Mouse (Mus musculus) 3134 (cell line): ENCODE measurements around the gene Tgtp2.
"Not testable (repeated sequence)": the region's sequence is repeated elsewhere in the genome, so short reads cannot be mapped to it uniquely, and the experiment has no call there.

Experiments
- DNase-seq: peaks from one replicate; pipeline ENCODE4 v3.0.0-alpha.2; 2011; ENCODE audit warnings: low spot score; ENCODE audit not compliant: insufficient read length; ENCODE audit errors: extremely low read depth

Tgtp2 gene

DNA sequence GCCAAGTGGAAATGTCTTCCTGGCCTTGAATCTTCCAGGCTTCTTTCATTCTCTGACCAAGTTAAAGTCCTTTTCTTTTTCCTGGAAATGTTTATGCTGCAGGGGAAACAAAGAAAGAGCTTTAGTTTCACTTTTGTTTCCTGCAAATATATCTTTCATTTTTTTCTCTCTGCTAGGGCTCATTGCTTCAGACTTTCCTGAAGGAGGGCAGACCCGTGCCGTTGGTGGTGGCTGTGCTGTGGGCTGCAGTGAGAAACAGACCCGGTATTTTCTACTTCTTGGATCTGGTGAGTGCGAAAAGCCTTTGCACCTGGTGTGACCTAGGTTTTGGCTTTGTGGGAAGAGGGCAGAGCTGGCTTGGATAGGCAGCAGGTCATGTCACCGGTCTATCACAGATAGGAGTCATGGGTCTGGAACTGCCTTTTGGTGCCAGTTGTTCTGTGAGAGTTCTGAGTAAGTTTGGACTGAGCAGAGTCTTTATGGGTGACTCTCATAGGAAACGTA lies 22.9 kb upstream of the Tgtp2 start:
- DNase-seq = no peak

DNA sequence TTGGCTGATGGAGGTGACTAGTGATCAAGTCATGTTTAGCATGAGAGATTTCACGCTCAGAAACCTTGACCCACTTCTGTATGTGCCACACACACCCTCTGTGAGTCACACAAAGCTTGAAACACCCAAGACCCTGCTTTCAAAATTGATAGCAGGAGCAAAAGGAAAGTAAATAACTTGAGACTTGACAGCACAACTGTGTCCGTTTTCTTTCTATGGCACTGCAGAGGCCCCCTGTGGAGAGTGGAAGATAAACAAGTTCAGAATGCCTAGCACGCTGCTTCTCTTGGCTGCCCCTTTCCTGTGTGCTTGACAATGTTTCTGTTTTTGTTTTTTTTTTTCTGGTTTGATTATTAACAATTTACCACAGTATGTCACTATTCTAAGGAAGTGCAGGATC lies 20.9 kb upstream of the Tgtp2 start:
- no peak for DNase-seq

DNA sequence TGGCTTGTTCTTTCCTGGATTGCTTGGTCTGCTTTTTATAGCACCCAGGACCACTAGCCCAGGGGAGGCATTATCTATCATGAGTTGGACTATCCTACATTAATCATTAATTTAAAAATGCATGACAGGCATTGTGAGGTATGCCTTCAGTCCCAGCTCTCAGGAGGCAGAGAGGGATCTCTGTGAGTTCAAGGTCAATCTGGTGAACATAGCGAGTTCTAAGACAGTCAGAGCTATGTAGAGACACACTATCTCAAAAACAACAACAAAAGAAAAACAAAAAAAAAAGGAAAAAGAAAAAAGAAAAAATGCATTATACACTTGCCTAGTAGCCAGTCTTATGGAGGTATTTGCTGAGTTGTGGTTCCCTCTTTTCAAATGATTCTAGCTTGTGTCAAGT lies 20.4 kb upstream of the Tgtp2 start:
- DNase-seq = no peak

DNA sequence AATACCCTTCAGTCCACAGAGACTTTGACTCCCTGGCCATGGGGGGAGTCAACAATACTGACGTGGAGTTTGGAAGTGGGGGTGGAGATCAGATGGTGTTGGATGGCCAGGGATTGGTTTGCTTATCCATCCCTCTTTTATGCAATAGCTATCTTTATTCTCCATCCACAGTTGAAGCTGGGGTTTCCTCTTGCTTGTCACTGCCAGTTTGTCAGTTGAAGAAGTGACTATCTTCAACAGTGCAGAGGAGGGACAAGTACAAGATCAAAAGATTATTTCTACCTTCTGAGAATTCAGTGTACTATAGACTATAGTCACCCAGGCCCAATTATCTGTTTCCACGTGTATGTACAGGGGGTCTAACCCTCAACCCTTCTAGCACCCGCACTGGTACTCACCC lies 19.8 kb upstream of the Tgtp2 start:
- DNase-seq = no peak

DNA sequence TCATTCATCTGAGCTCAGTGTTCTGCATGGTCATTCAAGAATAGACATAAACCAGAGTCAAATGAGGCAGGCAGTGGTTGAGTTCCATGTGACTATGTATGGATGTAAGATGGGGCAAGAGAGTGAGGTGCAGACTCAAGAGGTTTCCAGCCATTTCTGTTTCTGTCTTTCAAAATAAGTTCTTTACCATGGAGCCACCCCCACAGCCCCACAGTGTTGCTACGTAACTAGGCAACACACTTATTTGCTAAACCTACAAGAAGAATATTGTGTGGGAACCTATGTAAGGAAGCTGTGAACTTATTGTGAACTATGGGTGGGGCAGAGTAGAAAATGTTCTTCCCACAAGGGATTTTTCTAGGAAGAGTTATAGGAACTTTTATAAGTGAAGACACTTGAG lies 19.1 kb upstream of the Tgtp2 start:
- no peak for DNase-seq

DNA sequence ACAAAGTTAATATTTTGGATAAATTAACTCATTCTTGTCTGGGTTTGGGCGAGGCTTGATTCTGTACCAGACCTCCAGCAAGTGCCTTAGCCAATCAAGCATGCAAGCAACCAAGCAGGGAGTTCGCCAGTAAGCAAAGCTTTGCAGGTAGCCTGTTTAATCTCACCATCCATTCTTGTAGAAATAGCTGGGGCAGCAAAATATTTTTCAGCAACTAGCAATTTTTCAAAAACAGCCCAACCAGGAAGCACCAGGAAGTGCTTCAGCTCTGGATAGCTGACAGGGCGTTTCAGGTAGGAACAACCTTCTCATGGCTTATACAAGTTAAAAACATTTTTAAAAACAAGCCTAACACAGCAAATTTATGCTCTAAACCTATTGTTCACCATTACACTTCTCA lies 17.9 kb upstream of the Tgtp2 start:
- DNase-seq = no peak

DNA sequence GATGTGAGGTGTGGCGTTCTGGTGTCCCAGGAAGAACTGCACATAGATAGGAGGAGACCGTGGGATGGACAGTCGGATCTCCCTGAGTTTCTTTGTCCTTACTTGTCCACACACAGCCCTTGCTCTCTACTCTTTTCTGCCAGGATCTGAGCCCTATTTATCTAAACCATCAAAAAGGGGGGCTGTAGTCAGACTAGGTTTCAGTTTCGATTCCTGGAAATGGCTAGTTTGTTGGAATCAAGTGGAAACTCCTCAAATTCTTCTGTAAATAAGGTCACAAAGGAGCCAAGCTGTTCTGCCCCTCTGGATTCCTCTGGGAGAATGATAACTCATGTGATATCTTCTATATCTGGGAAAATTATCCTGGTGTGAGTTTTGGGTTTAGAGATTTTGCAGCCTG lies 17.4 kb upstream of the Tgtp2 start:
- DNase-seq = no peak

DNA sequence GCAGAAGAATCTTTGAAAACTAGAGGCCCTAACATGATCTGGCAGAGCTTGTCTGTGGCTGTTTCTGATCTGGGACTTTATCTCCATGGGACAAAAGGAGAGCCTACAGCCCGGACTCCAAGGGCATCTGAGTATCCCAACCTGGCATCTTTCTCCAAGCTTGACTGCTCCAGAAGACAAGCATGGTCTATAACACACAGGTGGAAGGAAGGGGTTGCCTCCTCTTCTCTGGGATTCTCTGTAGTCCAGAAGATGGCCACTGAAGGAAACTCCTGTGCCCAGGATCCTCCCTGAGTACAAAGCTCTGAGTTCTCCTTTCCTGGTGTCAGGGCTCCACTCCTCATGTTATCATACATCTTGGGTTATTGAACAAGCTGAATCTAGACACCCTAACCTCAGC lies 16.6 kb upstream of the Tgtp2 start:
- DNase-seq = no peak

DNA sequence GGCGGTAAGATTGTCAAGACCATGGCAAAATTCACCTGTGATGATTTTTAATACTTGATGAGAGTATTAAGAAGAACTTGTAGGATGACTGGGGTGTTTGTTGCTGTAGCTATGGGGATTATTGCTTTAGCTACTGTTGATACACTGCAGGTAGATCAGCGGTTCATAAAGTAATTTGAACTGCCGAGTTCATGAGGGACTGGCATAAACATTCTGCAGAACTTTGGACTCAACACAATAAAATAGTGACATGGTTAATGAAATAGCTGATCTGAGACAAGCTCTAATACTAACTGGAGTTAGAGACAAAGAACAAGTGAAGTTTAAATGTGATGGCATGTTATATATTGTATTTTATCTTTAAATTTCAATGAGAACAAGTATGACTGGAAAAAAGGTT lies 14.7 kb upstream of the Tgtp2 start:
- DNase-seq = no peak

DNA sequence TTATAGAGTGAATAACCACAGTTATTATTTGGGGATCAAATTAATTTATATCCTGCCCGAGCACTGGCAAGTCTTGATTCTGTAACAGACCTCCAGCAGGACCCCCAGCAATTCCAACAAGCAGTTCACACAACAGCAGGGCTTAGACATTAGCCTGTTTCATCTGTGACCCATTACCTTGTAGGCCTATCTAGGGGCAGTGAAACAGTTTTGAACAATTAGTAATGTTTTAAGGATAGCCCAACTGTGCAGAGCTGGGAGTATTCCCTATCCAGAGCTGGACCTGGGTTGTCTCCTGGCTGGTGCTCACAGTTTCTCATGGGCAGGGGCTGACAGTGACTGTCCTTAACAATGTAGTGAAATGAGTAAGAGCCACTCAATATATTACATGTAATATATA lies 13.0 kb upstream of the Tgtp2 start:
- no peak for DNase-seq

DNA sequence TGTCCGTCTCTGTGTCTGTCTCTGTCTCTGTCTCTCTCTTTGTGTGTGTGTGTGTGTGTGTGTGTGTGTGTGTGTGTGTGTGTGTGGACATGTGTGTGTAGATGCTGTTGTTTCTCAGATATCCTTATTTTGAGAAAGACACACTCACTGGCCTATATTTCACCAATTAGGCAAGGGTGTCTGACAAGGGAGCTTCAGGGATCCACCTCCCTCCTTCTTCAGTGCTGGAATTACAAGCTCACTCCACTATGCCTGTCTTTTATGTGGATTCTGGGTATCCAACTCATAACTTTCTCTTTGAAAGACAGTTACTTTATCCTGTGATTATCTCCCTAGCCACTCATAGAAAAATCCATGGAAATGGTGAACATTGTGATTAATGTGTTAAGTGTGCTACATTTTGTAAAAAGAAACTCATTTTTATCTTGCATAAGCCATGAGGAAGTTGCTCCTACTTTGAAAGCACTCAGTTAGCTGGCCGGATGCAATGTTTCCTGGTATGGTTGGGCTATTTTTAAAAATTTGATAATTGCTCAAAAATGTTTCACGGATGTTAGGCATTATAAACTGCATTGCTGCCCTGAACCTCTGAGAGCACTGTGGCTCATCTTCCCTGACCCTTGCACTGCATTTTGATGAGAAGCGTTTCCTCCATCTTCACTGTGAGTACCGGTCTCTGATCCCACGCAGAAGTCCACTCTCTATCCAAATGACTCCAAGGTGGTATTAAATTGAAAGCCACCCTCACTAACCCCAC lies 12.2 kb upstream of the Tgtp2 start, which contains the start of gene Ifi47:
Ifi47 (plus strand) TSS at position 587 of the 757 bp plus-strand sequence.
- DNase-seq = not testable (repeated sequence)

DNA sequence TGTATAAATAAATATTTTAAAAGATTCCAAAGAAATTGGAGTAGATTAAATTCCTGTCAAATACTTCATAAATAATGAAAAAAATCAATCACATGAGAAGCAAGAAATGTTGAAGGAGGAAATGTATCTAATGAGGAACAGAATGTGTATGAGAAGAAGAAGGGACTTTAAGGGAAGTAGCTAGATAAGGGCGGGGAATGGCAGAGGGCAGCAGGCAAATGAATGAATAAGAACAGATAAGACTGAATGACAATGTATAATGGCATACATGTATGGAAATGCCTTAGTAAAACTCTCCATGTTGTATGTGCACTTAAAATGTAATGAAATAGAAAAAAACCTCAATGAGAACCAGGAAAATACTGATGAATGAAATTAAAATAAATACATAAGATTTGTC lies 4.4 kb upstream of the Tgtp2 start:
- DNase-seq = no peak

DNA sequence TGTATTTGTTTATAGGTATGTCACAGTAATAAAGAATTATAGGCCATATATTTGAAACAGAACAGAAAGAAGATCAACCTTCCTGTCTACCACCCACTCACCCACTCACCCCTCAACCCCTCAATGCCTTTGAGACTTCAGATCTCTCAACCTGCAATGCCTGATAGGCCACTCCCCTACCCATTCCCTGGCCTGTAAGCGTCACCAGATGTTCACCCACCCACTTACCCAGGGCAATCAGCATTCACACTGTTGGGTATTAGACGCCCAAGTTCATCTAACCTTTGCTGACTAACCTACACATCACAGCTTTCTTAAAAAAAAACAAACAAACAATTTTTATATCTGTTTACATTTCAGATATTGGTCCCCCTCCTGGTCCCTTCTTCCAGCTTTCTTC lies 2.1 kb downstream of the Tgtp2 start:
- not testable (repeated sequence) for DNase-seq

DNA sequence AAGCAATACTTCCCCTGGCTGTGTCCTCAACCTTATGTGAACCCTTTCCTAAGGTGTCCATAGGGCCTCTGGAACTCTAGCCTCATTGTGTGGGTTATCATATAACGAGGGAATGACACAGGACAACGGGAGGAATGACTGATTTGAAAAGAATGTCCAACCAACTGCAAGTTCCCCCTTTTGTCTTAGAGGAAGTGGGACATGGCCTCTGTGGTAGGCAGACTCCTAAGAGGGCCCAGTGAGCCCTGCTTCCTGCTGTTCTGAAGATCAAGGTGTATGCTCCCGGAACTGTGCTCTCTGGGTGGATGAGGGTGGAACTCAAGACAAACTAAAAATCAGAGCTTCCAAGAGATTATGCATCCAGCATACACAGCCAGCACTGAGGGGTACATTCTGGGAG lies 3.9 kb downstream of the Tgtp2 start:
- not testable (repeated sequence) for DNase-seq

DNA sequence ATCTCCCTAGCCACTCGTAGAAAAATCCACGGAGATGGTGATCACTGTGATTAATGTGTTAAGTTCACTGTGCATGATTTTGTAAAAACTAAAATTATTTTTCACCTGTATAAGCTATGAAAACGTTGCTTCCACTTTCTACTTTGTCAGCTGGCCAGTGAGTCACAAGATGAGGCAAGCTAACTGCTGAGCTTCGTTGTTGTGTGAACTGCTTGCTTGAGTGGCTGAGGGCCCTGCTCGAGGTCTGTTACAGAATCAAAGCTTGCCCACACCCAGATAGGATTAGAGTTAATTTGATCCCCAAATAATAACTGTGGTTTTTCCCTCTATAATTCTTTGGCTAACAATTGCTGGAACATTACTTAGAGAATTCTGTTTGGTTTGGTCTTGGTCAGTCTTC lies 12.1 kb downstream of the Tgtp2 start:
- not testable (repeated sequence) for DNase-seq

DNA sequence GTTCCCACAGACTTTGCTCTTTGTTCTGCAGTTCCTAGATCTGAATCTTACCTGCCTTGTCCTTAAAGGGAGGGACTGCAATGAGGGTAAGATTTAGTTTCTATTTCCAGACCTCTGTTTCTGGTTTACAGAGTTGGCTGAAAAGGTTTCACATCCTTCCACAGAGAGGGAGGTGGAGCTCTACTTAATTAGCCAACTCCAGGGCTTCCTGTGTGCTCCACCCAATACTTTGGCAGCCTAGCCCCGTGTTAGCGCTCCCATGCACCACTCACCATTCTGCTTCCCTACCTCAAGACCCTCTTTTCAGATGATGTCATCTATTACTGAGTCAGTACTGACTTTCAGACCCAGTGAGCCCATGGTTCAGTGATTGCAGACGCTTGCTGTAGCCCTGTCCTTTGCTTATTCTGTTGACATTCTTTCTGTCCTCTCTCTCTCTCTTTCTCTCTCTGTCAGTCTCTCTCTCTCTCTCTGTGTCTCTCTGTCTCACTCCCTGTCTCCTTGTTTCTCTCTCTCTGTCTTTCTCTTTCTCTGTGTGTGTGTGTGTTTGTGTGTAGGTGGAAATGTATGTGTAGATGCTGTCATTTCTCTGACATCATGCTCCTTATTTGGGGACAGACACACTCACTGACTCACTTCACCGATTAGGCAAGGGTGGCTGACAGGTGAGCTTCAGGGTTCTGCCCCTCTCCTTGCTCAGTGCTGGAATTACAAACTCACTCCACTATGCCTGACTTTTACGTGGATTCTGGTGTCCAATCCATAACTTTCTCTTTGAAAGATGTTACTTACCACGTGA lies 12.7 kb downstream of the Tgtp2 start, which contains the start of gene 9930111J21Rik2:
9930111J21Rik2 (minus strand) TSS at position 150 of the 799 bp plus-strand sequence.
- DNase-seq = not testable (repeated sequence)

DNA sequence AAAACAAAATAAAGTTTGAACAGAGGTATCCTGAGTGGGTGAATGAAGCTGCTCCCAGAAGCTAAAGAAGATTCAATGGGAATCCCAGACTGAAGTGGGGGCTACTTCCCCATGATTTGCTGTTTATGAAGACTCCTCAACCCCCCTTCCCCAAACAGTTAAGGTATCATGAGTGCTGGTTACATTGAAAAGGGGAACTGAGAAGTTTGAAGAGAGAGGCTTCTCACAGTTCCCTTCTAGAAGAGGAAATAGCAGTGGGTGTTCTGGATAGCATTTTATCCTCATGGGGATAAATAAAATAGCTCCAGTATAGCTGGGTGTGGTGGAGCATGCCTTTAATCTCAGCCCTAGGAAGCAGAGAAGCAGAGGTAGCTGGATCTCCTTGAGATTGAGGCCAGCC lies 13.9 kb downstream of the Tgtp2 start:
- DNase-seq = not testable (repeated sequence)

DNA sequence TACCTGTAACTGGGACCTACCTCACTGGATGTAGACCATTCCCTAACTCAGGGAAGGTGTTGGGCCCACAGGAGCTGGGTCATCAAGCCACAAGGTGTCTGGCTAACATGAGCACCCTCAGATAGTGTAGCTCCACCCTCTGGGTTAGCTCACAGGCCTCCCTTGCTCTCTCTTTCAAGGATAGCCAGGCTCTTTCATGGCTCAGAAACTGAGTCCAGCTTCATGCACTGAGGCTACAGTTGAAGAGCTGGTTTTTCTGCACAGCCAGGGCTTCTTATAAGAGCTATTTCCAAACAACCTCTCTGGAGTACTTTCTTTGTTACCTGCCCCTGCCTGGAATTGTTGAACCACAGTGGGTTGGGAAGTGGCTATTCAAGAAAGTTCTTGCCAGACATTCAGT lies 51.9 kb downstream of the Tgtp2 start:
- DNase-seq = not testable (repeated sequence)
